Mouse (Mus musculus): ENCODE results near the gene Olfr1155. TPM values are rescaled to one million over a fixed set of nuclear protein-coding genes. Genes with fewer than 3 reads are reported as not detected.

Gene Olfr1155
- not detected in 2 replicates for polyA plus RNA-seq (2015; fragmentation: Nextera tagmentation; extraction: Ambion mirVana)

DNA sequence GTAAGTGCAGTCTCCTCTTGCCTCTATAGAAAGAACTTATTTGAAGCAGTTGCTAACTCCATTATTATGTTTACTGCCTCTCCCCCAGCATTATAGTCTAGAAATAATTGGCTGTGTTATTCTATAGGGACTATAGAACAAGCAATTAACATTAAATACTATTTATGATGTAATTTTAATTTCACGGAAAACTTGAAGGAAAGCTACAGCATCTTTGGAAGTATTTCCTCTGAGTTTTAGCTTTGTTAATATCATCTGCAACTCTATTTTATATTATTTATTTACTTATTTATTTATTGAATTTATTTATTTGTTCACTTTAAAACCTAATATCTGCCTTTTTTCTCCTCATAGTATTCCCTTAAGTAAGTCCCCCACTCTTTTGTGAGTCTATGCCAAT, at the start of gene Olfr1155:
Olfr1155 (minus strand) TSS at position 101 of the 400 bp plus-strand sequence.

DNA sequence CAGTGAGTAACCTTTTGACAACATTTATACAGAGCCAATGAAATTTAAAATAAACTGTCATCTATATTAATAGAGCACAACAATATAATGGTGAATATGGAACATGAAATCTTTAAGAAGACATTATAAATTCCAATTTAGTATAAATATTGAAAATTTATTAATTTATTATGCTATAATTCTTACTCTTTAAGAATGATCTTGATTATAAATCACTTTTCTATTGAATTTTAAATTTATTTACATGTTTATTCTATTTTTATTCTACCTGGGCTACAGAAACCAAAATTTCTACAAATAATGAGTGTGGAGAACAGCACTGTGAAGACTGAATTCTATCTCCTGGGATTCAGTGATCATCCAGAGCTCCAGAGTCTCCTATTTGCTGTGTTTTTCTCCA, 44.9 kb upstream of the Olfr1155 start, which contains the start of gene Olfr1158:
Olfr1158 (plus strand) TSS at position 301 of the 400 bp plus-strand sequence.

DNA sequence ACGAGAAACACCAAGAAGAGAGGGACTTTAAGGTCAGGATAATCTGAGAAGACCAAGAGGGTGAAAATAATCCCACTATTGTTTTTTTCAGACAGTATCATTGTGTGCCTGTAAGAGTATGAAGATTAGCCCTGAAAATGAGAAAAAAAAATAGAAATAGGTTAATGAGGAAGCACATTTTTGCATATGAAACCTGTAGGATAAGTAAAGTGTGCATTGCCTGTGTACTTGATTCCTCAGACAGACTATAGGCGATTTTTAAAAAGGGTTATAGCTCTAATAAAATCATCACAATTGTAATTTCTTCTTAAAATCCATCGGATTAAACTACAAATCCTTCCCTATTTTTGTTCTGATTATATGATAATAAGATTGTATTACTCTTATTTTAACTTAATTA, 29.6 kb upstream of the Olfr1155 start, which contains the start of gene Olfr74:
Olfr74 (minus strand) TSS at position 101 of the 400 bp plus-strand sequence.

DNA sequence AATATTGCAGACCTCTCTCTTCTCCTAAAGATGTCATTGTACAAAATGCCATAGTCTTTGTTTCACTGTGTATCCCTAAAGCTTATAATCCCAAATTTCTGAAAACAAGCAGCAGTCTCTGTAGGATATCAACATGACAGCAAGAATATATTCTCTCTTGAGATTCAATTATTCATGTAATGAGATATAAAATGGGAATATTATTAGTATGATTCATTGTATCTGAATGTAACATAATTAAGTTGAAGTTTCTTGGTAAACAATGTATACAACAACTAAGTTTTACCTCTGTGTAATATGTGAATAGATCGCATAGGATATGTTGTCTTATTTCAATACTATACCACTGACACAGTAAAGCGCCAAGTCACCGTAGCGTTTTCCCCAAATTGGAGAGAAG, 23.3 kb upstream of the Olfr1155 start, which contains the start of gene Olfr1157:
Olfr1157 (minus strand) TSS at position 101 of the 400 bp plus-strand sequence.

DNA sequence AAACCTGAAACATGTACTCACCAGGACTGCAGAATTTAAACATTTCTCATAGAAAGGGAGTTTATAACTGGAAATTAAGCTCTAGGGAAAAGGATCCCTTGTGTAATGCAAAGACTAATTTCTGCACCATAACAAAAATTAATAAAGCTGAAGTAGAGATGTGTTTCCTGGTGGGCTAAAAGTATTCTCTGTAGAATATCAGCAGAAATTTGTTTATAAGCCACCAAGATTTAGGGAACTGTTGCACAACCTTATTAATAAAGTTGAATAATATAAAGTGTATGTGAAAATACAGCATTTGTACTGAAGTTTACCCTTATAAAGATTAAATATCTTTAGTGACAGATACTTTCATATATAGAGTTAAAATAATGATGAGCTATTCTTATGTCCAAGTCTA, 8.1 kb upstream of the Olfr1155 start, which contains the start of gene Olfr1156:
Olfr1156 (minus strand) TSS at position 101 of the 400 bp plus-strand sequence.

DNA sequence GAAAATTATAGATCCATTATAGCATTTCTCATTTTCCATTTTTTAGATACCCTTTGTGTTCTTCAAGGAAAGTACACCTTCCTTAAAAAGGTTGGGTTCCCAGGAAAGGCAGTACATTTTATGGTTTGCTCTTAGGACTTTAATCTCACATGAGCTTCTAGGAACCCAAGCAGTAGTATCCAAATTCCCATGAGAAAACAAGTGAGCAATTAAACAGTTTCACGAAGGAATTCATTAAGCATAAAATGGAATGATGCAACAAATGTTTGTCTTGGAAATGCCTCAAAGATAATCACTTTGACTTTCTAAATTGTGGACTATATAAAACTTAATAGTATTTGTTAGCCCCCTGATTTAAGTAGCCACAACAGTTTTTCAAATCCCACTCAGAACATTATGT, 39.9 kb downstream of the Olfr1155 start, which contains the start of gene Olfr1154:
Olfr1154 (minus strand) TSS at position 101 of the 400 bp plus-strand sequence.

DNA sequence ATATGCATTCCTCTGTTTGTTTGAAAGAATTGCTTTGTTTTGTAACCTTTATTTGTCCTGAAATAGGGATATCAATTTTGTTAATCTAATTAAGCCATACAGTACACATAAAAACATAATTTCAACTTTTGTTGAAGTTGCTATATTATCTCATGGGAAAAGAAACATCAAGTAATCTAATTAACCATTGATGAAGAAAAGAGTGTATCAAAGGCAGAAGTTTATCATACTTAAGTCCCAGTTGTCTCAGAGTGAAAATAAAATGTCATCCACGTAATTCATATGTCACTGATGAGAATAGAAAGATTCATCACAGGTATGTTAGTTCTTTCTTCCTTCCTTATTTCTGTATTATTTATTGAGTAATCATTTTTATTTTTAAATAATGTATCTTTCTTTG, 50.3 kb downstream of the Olfr1155 start, which contains the start of gene Olfr1153:
Olfr1153 (plus strand) TSS at position 301 of the 400 bp plus-strand sequence.

Other genes starting within 250 kb of the Olfr1155 start
- gene Olfr1137, start 232.0 kb downstream of the Olfr1155 start, polyA plus RNA-seq (2015; fragmentation: Nextera tagmentation; extraction: Ambion mirVana) = not detected in 2 replicates
- gene Olfr1138, start 205.2 kb downstream of the Olfr1155 start, polyA plus RNA-seq (2015; fragmentation: Nextera tagmentation; extraction: Ambion mirVana) = not detected in 2 replicates
- gene Olfr1140, start 201.4 kb downstream of the Olfr1155 start, polyA plus RNA-seq (2015; fragmentation: Nextera tagmentation; extraction: Ambion mirVana) = not detected in 2 replicates
- gene Olfr1141, start 191.1 kb downstream of the Olfr1155 start, polyA plus RNA-seq (2015; fragmentation: Nextera tagmentation; extraction: Ambion mirVana) = not detected in 2 replicates
- not detected in 2 replicates for gene Olfr152, start 165.7 kb downstream of the Olfr1155 start, polyA plus RNA-seq (2015; fragmentation: Nextera tagmentation; extraction: Ambion mirVana)
- not detected in 2 replicates for gene Olfr1143, start 144.5 kb downstream of the Olfr1155 start, polyA plus RNA-seq (2015; fragmentation: Nextera tagmentation; extraction: Ambion mirVana)
- not detected in 2 replicates for gene Olfr1145, start 135.3 kb downstream of the Olfr1155 start, polyA plus RNA-seq (2015; fragmentation: Nextera tagmentation; extraction: Ambion mirVana)
- gene Olfr1148, start 114.6 kb downstream of the Olfr1155 start, polyA plus RNA-seq (2015; fragmentation: Nextera tagmentation; extraction: Ambion mirVana) = not detected in 2 replicates
- not detected in 2 replicates for gene Olfr1150-ps1, start 101.1 kb downstream of the Olfr1155 start, polyA plus RNA-seq (2015; fragmentation: Nextera tagmentation; extraction: Ambion mirVana)
- not detected in 2 replicates for gene Olfr1151, start 89.3 kb downstream of the Olfr1155 start, polyA plus RNA-seq (2015; fragmentation: Nextera tagmentation; extraction: Ambion mirVana)
- gene Olfr1152, start 78.6 kb downstream of the Olfr1155 start, polyA plus RNA-seq (2015; fragmentation: Nextera tagmentation; extraction: Ambion mirVana) = not detected in 2 replicates
- not detected in 2 replicates for gene Olfr1153, start 50.2 kb downstream of the Olfr1155 start, polyA plus RNA-seq (2015; fragmentation: Nextera tagmentation; extraction: Ambion mirVana)
- not detected in 2 replicates for gene Olfr1154, start 40.0 kb downstream of the Olfr1155 start, polyA plus RNA-seq (2015; fragmentation: Nextera tagmentation; extraction: Ambion mirVana)
- not detected in 2 replicates for gene Olfr1156, start 8.0 kb upstream of the Olfr1155 start, polyA plus RNA-seq (2015; fragmentation: Nextera tagmentation; extraction: Ambion mirVana)
- not detected in 2 replicates for gene Olfr1157, start 23.2 kb upstream of the Olfr1155 start, polyA plus RNA-seq (2015; fragmentation: Nextera tagmentation; extraction: Ambion mirVana)
- gene Olfr74, start 29.5 kb upstream of the Olfr1155 start, polyA plus RNA-seq (2015; fragmentation: Nextera tagmentation; extraction: Ambion mirVana) = not detected in 2 replicates
- not detected in 2 replicates for gene Olfr1158, start 45.0 kb upstream of the Olfr1155 start, polyA plus RNA-seq (2015; fragmentation: Nextera tagmentation; extraction: Ambion mirVana)
- not detected in 2 replicates for gene Olfr1160, start 63.1 kb upstream of the Olfr1155 start, polyA plus RNA-seq (2015; fragmentation: Nextera tagmentation; extraction: Ambion mirVana)
- not detected in 2 replicates for gene Olfr1161, start 77.6 kb upstream of the Olfr1155 start, polyA plus RNA-seq (2015; fragmentation: Nextera tagmentation; extraction: Ambion mirVana)
- gene Olfr73, start 92.6 kb upstream of the Olfr1155 start, polyA plus RNA-seq (2015; fragmentation: Nextera tagmentation; extraction: Ambion mirVana) = 0.04 TPM in 1 of 2 replicates, not detected in the other
- not detected in 2 replicates for gene Olfr1162, start 106.0 kb upstream of the Olfr1155 start, polyA plus RNA-seq (2015; fragmentation: Nextera tagmentation; extraction: Ambion mirVana)
- not detected in 2 replicates for gene Olfr1163, start 126.7 kb upstream of the Olfr1155 start, polyA plus RNA-seq (2015; fragmentation: Nextera tagmentation; extraction: Ambion mirVana)
- not detected in 2 replicates for gene Olfr1164, start 148.8 kb upstream of the Olfr1155 start, polyA plus RNA-seq (2015; fragmentation: Nextera tagmentation; extraction: Ambion mirVana)
- gene Olfr1166, start 183.1 kb upstream of the Olfr1155 start, polyA plus RNA-seq (2015; fragmentation: Nextera tagmentation; extraction: Ambion mirVana) = not detected in 2 replicates
- not detected in 2 replicates for gene Olfr1167, start 210.1 kb upstream of the Olfr1155 start, polyA plus RNA-seq (2015; fragmentation: Nextera tagmentation; extraction: Ambion mirVana)
- not detected in 2 replicates for gene Olfr1168, start 236.7 kb upstream of the Olfr1155 start, polyA plus RNA-seq (2015; fragmentation: Nextera tagmentation; extraction: Ambion mirVana)